Mouse (Mus musculus) gonadal fat pad, adult 2 months (tissue): Measurements from ENCODE around the gene Slc10a6. TPM values are rescaled to one million over a fixed set of nuclear protein-coding genes. Genes with fewer than 3 reads are reported as not detected.

ENCODE experiments used
- DNase-seq: peaks from one replicate; pipeline ENCODE4 v3.0.0-alpha.2; 2012; ENCODE audit warnings: low read depth
- polyA plus RNA-seq: library from polyadenylated mRNA; depleted of rRNA; stranded (reverse); fragments of >200 nt; gene quantifications from 2 replicates; pipeline ENCODE4 v1.2.3, GENCODE M21; 2012; rRNA removed

Gene Slc10a6
- 4.9 and 6.5 TPM in 2 replicates for polyA plus RNA-seq

DNA sequence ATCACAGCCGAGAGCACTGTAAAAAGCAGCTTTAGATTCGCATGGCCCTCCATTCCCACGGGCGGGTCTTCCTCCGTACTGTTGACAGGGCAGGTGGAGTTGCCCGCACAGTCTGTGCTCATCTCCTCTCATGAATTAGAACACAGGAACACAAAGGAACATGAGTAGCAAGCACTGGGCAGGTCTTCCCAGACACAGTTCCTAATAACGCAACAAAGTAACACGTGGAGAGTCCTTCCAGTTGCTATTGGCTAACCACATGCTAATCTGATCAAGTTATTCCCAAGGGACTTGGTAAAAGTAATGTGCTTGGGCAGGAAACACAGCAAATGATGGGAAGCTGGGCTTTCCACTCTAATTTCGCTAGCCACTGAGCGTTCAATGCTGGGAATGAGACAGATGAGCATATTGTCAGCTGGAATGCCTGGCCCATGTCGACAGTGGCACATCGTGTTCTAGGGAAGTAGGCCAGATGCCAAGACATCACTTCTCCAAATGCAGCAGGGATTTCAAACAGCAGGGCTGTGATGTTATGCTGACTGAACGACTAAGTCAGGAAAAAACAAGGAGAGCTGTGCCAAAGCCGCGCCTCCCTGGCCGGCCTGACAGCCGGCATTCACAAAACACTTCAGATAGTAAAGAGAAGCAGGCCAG, at the start of gene Slc10a6:
Slc10a6 (minus strand) TSS at position 293 of the 654 bp plus-strand sequence.
- DNase-seq: peak; percentile 70

DNA sequence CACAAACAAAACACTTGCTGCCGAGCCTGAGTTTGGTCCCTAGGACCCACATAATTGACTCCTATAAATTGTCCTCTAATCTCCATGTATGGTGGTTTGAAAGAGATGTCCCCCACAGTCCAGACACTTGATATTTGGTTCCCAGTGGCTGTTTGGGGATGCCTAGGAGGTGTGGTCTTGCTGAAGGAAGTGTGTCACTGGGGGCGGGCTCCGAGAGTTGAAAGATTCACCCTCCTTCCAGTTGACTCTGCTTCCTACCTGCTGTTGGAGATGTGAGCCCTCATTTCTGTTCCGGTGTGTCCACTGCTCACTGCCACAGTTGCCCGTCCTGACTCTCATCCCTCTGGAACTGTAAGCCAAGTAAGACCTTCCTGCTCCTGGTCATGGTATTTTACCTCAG, 49.8 kb upstream of the Slc10a6 start:
- no peak for DNase-seq

GRCm38 (mm10) chr5:103677894-103678293, 48.7 kb upstream of the Slc10a6 start:
- no peak for DNase-seq

GRCm38 (mm10) chr5:103676289-103676881, 47.2 kb upstream of the Slc10a6 start:
- DNase-seq: no peak

- DNase-seq: no peak
Observed at GRCm38 (mm10) chr5:103674482-103674881, 45.3 kb upstream of the Slc10a6 start.

- no peak for DNase-seq
Observed at GRCm38 (mm10) chr5:103673611-103674010, 44.4 kb upstream of the Slc10a6 start.

- no peak for DNase-seq
Observed at GRCm38 (mm10) chr5:103671858-103672257, 42.7 kb upstream of the Slc10a6 start.

GRCm38 (mm10) chr5:103665876-103666275, 36.7 kb upstream of the Slc10a6 start:
- DNase-seq: no peak

DNA sequence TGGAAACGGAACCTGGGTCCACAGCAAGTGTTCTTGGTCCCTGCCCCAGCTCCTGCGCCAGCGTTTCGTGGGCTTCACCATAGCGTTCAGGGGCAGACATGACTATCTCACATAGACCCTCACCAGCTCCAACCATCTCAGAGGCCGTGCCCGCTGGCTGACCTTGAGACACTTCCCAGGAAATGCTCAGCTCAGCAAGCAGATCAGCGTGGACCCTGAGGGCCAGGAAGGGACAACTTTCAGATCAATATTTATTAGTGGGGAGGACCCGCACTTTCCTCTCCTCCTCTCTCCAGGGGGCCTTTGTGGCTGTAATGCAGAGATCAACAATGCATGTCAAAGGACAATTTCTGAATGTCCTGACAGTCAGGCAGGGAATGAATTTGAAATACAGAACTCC, 35.7 kb upstream of the Slc10a6 start:
- DNase-seq: no peak

DNA sequence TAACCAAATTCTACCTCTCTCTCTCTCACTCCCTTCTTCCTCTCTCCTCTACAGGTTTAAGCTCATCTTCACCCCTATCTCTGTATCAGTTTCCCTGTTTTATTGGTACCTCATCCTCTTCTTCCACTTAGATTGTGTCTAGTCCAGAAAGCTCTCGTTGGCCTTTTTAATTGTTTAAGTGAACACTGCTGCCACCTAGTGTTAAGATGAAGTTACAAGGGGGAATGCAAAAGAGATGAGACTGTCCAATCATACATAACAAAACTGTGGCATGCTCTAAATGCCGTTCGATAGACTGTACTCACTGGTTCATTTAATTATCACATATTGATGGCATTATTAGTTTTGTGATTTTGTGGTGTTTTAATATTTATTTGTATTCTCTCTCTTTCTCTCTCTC, 30.4 kb upstream of the Slc10a6 start:
- no peak for DNase-seq

DNA sequence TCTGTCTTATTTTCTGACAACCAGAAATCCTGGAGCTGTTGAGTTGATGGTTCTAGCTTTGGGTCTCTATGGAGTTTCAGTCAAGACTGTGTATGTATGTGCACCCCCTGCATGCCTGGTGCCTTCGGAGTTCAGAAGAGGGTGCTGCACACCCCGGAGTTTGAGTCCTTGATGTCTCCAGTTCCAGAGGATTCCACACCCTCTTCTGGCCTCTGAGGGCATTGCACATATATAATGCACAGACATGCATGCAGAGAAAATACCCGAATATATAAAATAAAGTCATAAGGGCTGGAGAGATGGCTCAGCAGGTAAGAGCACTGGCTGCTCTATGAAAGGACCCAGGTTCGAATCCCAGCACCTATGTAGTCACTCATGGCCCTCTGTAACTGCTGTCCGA, 29.7 kb upstream of the Slc10a6 start:
- DNase-seq: no peak

DNA sequence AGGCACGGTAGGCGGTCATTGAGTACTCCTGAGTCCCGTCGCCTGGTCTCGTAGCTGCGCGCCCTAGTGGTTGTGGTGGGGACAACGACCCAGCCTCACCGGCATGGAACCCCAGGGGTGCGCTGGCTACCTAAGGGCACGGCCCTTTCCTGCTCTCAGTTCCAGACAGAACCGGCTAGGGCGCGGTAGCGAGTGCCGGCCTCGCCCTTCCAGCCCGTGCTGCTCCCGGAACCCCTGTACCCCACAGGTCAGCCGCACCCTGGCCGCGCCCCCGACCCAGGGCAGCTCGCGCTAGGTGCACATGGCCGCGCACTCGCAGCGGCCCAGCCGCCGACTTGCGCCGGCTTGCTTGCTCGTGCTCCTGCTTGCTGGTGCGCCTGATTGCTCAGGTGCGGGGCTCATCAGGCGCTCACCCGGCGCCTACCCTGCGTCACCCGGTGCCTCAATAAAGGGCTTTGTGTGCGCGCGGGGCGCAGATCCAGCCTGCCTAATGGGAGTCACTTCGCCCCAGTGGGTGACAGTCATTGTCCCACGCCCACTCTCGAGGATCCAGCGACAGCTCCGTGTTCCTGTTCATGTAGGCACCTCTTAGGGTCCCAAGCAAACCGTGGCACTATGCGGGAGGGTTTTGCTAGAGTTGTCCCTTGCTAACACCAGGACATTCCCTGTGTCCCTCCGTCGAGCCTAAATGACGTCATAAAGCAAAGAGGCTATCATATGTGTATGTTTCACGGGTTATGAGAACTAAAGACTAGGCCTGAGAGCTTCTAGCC, 26.3 kb upstream of the Slc10a6 start, which contains the start of gene 1700016H13Rik:
1700016H13Rik (minus strand) TSS at position 665 of the 773 bp plus-strand sequence.
- no peak for DNase-seq

- no peak for DNase-seq
Observed at GRCm38 (mm10) chr5:103654780-103655179, 25.6 kb upstream of the Slc10a6 start.

- no peak for DNase-seq
Observed at GRCm38 (mm10) chr5:103654225-103654624, 25.0 kb upstream of the Slc10a6 start.

DNA sequence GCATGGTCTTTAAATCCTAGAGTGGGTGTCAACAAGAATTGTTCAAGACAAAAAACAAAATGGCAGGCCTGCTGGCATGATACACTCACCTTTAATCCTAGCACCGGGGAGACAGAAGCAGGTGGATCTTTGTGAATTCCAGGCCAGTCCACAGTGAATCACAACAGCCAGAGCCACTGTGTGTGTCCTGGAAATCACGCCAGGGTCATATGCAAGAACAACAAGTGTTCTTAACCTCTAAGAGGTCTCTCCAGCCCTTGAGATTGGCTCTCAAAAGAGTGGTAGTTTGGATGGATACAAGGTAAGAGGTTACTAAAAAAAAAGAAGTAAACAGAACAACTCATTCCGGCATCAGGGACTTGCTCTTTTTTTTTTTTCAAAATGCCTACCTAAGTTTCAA, 18.1 kb upstream of the Slc10a6 start:
- DNase-seq: no peak

DNA sequence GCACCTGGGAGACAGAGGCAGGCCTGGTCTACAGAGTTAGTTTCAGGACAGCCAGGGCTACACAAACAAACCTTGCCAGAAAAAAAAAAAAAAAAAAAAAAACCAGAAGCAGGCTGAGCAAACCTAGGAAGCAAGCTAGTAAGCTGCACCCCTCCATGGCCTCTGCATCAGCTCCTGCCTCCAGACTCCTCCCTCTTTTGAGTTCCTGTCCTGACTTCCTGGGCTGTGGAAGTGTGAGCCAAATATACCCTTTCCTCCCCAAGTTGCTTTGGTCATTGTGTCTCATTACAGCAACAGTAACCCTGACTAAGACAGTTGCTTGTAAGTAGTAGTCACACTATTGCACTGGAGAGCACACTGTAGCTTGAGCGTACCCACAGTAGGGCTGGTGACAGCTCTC, 15.0 kb upstream of the Slc10a6 start:
- DNase-seq: no peak

GRCm38 (mm10) chr5:103637162-103637561, 8.0 kb upstream of the Slc10a6 start:
- DNase-seq: no peak

GRCm38 (mm10) chr5:103629854-103630580, 814 bp upstream of the Slc10a6 start:
- DNase-seq: no peak

DNA sequence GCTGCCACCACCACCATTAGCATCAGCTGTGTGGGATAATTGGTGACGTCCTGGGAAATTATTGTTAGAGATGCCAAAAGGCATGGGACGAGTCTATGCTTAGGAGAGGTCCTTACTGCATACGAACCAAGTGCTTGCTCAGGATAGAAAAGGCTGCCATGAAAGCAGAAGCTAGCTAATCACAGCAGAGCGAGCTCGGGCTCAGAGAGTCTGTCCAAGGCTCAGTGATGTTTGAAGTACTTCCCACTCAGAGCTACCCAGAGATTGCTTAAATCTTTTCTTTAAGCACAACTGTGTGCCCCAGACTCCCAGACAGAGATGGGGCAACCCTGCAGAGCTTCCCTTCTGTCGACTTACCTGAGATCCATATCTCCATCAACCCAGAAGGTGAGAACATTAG, 704 bp downstream of the Slc10a6 start:
- DNase-seq: no peak

DNA sequence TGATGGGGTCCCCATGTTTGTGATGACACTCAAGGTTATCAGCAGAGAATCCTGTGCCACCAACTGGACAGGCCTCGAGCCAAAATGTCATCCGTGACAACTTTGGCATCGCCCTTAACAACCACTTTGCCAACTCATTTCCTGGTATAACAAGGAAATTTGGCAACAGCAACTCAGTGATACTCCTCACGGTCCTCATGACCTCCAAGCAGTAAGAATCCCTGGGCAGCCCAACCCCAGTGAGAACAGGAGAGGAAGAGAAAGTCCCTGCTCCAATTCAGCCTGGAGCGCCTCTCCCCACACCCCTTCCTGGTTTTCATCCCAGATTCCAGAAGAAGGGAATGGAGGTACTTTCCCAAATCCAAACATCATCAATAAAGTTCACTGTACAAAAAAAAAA, 4.4 kb downstream of the Slc10a6 start:
- DNase-seq: no peak

DNA sequence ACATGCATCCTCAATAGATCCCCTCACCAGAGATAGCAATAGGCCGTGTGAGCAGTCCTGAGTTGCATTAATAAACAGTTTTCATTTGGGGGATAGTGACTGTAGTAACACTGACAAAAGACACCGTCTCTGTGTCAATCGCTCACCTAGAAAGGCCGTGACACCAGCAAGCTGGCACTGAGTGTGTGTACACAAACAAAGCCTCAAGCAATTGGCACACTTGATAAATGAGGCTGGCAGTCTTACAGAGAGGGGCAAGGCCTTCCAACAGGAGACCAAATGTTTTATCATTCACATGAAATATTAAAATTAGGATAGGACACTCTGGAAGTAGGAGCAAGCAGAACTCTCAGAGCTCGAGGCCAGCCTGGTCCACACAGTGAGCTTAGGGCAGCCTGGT, 6.9 kb downstream of the Slc10a6 start:
- no peak for DNase-seq

GRCm38 (mm10) chr5:103620301-103620973, 8.8 kb downstream of the Slc10a6 start:
- peak; percentile 91 for DNase-seq
